Mouse (Mus musculus): ENCODE results near the gene Stx7. TPM values are rescaled to one million over a fixed set of nuclear protein-coding genes. Genes with fewer than 3 reads are reported as not detected.
A peak's percentile ranks its signal among the peaks of the same experiment; 100 is the strongest.
"Not testable (repeated sequence)": the region's sequence is repeated elsewhere in the genome, so short reads cannot be mapped to it uniquely, and the experiment has no call there.

Gene Stx7
- total and polyA plus RNA-seq, 3 experiments = 92.8 to 176 (median 102) TPM

DNA sequence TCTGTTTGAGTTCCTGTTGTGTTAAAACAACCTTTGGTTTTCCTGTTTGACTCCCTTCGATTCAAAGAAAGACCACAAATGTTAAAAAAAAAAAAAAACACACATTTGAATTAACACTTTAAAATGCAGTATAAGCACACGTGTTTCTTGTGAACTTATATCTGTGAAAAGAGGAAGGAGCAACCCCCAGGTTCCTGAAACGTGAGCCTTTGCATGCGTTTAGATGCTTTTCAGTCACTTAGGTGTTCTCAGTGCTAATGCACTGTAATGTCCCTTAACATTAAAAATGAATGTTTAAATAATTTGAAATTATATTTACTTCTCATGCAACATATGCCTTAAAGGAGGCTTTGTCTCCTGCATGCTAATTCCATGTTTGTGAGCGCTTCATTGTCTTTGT, 41.4 kb upstream of the Stx7 start:
- no peak overlapping the region for H3K27ac ChIP-seq (ENCODE audit: insufficient read depth, low read depth)
- H3K9me3 ChIP-seq (replicated peaks; ENCODE audit: low read length) = no peaks in the 10 kb centered on the region
- DNase-seq (ENCODE audit: extremely low read depth) = no peak
- H3K4me3 ChIP-seq (replicated peaks in 1 of 3; ENCODE audit: low read depth in 2 of 3, low read length in 2 of 3, poor library complexity in 1 of 3) = no peak overlapping the region
- dilution Hi-C loops (cut with MboI; ENCODE audit: extremely low pct_ligation_motif_present, extremely low pct_unique_long_range_greater_than_20kb, low sequenced_read_pairs) (no loop called here), in situ Hi-C loops (cut with MboI; ENCODE audit: low pct_ligation_motif_present, low pct_unique_long_range_greater_than_20kb, low sequenced_read_pairs) (no loop called here)
- no peaks in the 10 kb centered on the region for H3K27me3 ChIP-seq (replicated peaks)
- TF ChIP-seq BHLHE40 (IDR thresholded peaks at IDR 0.05; ENCODE audit: low read depth, low read length) (peak; percentile 53), POLR2AphosphoS2 (IDR thresholded peaks at IDR 0.05; ENCODE audit: low read depth, low read length) (no peak)
- H3K36me3 ChIP-seq (replicated peaks in 1 of 2; ENCODE audit: control insufficient read depth in 1 of 2, insufficient read depth in 1 of 2, low read length in 1 of 2) = no peaks in the 10 kb centered on the region
- no peaks in the 10 kb centered on the region for H3K4me1 ChIP-seq (ENCODE audit: control insufficient read depth in 1 of 2, insufficient read depth in 2 of 2)
- no peaks in the 10 kb centered on the region for H3K79me2 ChIP-seq (replicated peaks; ENCODE audit: control insufficient read depth, extremely low read depth, insufficient read depth, poor library complexity, severe bottlenecking)
- H3K4me2 ChIP-seq (ENCODE audit: insufficient read depth, low read depth, poor library complexity, severe bottlenecking) = no peak overlapping the region
- no peak overlapping the region for H3K9ac ChIP-seq (ENCODE audit: insufficient read depth, low read depth)

DNA sequence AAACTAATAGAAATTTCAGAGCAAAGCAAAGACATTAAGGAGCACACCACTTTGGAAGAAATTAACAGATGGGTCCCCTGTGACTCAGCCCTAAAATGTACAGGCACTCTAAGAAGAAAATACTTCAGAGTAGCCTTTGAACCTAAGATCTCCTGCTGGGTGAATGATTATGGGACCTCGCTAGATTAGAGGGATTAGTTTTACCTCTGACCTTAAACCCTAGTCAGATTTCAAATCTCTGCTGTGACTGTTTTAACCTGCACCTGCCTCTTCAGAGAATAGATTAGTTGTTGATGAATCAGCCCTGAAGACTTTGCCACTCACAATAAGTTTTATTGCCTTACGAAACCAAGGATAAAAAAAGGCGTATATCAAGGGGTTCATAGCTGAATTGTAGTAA, 40.9 kb upstream of the Stx7 start:
- no peaks in the 10 kb centered on the region for H3K27me3 ChIP-seq (replicated peaks)
- no peak overlapping the region for H3K27ac ChIP-seq (ENCODE audit: insufficient read depth, low read depth)
- no peaks in the 10 kb centered on the region for H3K4me1 ChIP-seq (ENCODE audit: control insufficient read depth in 1 of 2, insufficient read depth in 2 of 2)
- H3K9ac ChIP-seq (ENCODE audit: insufficient read depth, low read depth) = no peak overlapping the region
- no peak overlapping the region for H3K4me2 ChIP-seq (ENCODE audit: insufficient read depth, low read depth, poor library complexity, severe bottlenecking)
- no peak for DNase-seq (ENCODE audit: extremely low read depth)
- no peak overlapping the region for H3K4me3 ChIP-seq (replicated peaks in 1 of 3; ENCODE audit: low read depth in 2 of 3, low read length in 2 of 3, poor library complexity in 1 of 3)
- H3K79me2 ChIP-seq (replicated peaks; ENCODE audit: control insufficient read depth, extremely low read depth, insufficient read depth, poor library complexity, severe bottlenecking) = no peaks in the 10 kb centered on the region
- dilution Hi-C loops (cut with MboI; ENCODE audit: extremely low pct_ligation_motif_present, extremely low pct_unique_long_range_greater_than_20kb, low sequenced_read_pairs) = no loop called here
- no peaks in the 10 kb centered on the region for H3K36me3 ChIP-seq (replicated peaks in 1 of 2; ENCODE audit: control insufficient read depth in 1 of 2, insufficient read depth in 1 of 2, low read length in 1 of 2)
- no peaks in the 10 kb centered on the region for H3K9me3 ChIP-seq (replicated peaks; ENCODE audit: low read length)
- no peak for TF ChIP-seq SIN3A (IDR thresholded peaks at IDR 0.05; ENCODE audit: low read length)
- no peak for TF ChIP-seq CHD2 (IDR thresholded peaks at IDR 0.05; ENCODE audit: low read length)
- TF ChIP-seq CHD1 (IDR thresholded peaks at IDR 0.05; ENCODE audit: low read depth, low read length) = no peak
- TF ChIP-seq TCF12 (IDR thresholded peaks at IDR 0.05; ENCODE audit: low read depth, low read length) = no peak
- TF ChIP-seq POLR2A (IDR thresholded peaks at IDR 0.05; ENCODE audit: low read depth, low read length) = no peak
- no peak for TF ChIP-seq EP300 (IDR thresholded peaks at IDR 0.05; ENCODE audit: low read length)
- no peak for TF ChIP-seq USF1 (IDR thresholded peaks at IDR 0.05; ENCODE audit: low read depth, low read length)
- TF ChIP-seq MXI1 (IDR thresholded peaks at IDR 0.05; ENCODE audit: low read depth, low read length) = no peak
- no peak for TF ChIP-seq ZKSCAN1 (IDR thresholded peaks at IDR 0.05; ENCODE audit: borderline replicate concordance, low read depth, low read length)
- TF ChIP-seq MEF2A (IDR thresholded peaks at IDR 0.05; ENCODE audit: borderline replicate concordance, low read depth, low read length) = no peak
- TF ChIP-seq MAFK (IDR thresholded peaks at IDR 0.05; ENCODE audit: insufficient replicate concordance, low read length) = no peak
- no peak for TF ChIP-seq HCFC1 (IDR thresholded peaks at IDR 0.05; ENCODE audit: low read depth, low read length)
- TF ChIP-seq PAX5 (IDR thresholded peaks at IDR 0.05; ENCODE audit: low read length) = no peak
- TF ChIP-seq POLR2AphosphoS2 (IDR thresholded peaks at IDR 0.05; ENCODE audit: low read depth, low read length) = no peak
- no peak for TF ChIP-seq ZC3H11A (IDR thresholded peaks at IDR 0.05; ENCODE audit: low read depth, low read length)
- in situ Hi-C loops (cut with MboI; ENCODE audit: low pct_ligation_motif_present, low pct_unique_long_range_greater_than_20kb, low sequenced_read_pairs) = no loop called here

DNA sequence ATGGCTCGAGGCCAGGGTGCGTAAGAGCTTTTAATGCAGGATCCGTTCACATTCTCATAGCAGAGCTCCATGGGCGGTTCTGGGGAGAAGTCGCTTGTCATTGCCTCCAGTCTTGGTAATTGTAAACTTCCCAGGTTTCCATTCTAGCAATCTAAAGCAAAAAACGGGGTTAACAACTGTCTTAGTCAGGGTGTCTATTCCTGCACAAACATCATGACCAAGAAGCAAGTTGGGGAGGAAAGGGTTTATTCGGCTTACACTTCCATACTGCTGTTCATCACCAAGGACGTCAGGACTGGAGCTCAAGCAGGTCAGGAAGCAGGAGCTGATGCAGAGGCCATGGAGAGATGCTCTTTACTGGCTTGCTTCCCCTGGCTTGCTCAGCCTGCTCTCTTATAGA, 39.7 kb upstream of the Stx7 start, which contains the start of gene Taar9:
Gene Taar9 (minus strand): TSS at position 101 of the 400 bp plus-strand sequence.
- dilution Hi-C loops (cut with MboI; ENCODE audit: extremely low pct_ligation_motif_present, extremely low pct_unique_long_range_greater_than_20kb, low sequenced_read_pairs); H3K4me1 ChIP-seq (ENCODE audit: control insufficient read depth in 1 of 2, insufficient read depth in 2 of 2); H3K4me3 ChIP-seq (replicated peaks in 1 of 3; ENCODE audit: low read depth in 2 of 3, low read length in 2 of 3, poor library complexity in 1 of 3); H3K27me3 ChIP-seq (replicated peaks); in situ Hi-C loops (cut with MboI; ENCODE audit: low pct_ligation_motif_present, low pct_unique_long_range_greater_than_20kb, low sequenced_read_pairs); H3K9me3 ChIP-seq (replicated peaks; ENCODE audit: low read length); H3K36me3 ChIP-seq (replicated peaks in 1 of 2; ENCODE audit: control insufficient read depth in 1 of 2, insufficient read depth in 1 of 2, low read length in 1 of 2); H3K9ac ChIP-seq (ENCODE audit: insufficient read depth, low read depth); H3K4me2 ChIP-seq (ENCODE audit: insufficient read depth, low read depth, poor library complexity, severe bottlenecking); H3K27ac ChIP-seq (ENCODE audit: insufficient read depth, low read depth); DNase-seq (ENCODE audit: extremely low read depth); H3K79me2 ChIP-seq (replicated peaks; ENCODE audit: control insufficient read depth, extremely low read depth, insufficient read depth, poor library complexity, severe bottlenecking): not testable (repeated sequence)

All from CH12.LX (cell line).